Mouse (Mus musculus): ENCODE measurements around the gene Fndc3b. TPM values are rescaled to one million over a fixed set of nuclear protein-coding genes. Genes with fewer than 3 reads are reported as not detected.

Gene Fndc3b
- polyA plus RNA-seq, 1 experiment from 2014 or later, result 10.0 TPM

DNA sequence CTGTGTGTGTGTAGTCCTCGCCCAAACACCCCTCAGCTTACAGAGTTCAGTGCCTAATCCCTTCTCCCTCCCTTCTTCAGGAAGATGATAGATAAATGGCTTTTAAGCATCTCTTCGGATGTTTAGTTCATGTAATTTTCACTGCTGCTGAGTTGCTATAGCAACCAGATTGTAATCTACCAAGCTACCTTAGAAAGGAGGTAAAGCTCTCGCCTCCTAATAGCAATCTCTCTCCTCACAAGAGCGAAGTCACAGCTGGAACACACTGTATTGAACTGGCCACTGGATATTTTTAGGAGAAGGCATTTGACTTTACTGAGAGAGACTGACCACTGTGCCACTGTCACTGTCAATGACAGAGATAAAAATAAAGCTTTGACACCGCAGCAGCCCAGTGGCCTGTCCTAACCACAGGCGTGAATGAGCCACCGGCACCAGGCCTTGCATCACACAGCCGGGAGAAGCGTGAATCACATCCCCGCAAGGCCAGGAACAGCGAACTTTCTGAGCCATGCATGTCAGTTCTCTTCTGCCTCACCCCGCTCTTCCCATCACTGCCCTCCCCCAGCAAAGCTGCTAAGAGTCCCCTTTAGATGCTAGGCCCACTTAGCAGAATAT is 86.0 kb downstream of the Fndc3b start:
- no peak for DNase-seq (ENCODE audit: low spot score)
- Histone ChIP-seq H3K9me3 (no peaks in the 10 kb centered on the region), H3K4me3 (no peak overlapping the region), H3K27me3 (replicated peaks; ENCODE audit: low read depth, poor library complexity, severe bottlenecking) (no peaks in the 10 kb centered on the region), H3K4me1 (peaks cover 18% of the 10 kb centered on the region), H3K36me3 (replicated peaks) (peaks cover 3% of the 10 kb centered on the region), H3K27ac (replicated peaks) (no peak overlapping the region)
- 86% methylated on average over 12 of the region's 12 CpGs for WGBS

DNA sequence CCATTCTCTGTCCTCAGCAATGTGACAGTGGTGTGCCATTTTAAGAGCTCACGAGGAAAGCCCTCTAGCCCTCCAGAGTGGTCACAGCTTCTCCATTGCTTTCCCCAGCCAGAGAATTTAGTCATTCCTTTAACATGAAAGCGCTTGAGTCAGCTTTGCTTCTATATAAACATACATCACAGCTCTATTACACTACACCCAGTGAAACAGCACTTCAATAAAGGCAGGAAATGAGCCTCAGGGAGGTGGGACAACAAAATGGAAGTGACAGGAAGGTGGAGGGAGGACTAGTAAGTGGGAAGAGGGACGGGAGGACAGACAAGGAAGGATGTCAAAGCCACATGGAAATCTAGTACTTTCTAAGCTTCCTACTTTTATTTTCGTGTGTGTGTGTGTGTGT is 88.7 kb downstream of the Fndc3b start:
- no peak overlapping the region for H3K27ac ChIP-seq (replicated peaks)
- no peaks in the 10 kb centered on the region for H3K9me3 ChIP-seq
- DNase-seq (ENCODE audit: low spot score), result no peak
- WGBS, result 79% methylated on average over 4 of the region's 4 CpGs
- H3K4me3 ChIP-seq, result no peak overlapping the region
- H3K27me3 ChIP-seq (replicated peaks; ENCODE audit: low read depth, poor library complexity, severe bottlenecking), result no peaks in the 10 kb centered on the region
- peaks cover 9% of the 10 kb centered on the region; the same call in 1 of the 2 replicates for H3K36me3 ChIP-seq (replicated peaks)
- H3K4me1 ChIP-seq, result peaks cover 26% of the 10 kb centered on the region

DNA sequence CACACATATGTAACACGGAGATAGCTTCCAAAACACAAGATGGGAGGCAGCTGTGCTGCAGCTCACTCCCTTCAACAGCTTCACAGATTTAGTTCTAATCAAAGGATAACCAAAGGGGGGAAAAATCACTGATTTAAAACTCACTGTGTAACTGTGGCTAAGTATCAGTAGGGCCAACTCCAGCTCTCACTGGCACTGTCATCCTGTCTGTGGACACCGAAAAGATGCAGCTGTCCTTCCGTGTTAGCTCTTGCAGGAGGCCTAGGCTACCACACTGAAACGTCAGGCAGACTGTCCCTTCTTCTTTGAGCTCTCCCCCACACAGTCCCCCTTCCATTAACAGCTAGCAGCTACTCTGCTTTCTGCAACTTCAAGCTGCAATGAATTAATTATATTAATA is 89.9 kb downstream of the Fndc3b start:
- no peak overlapping the region for H3K27ac ChIP-seq (replicated peaks)
- H3K27me3 ChIP-seq (replicated peaks; ENCODE audit: low read depth, poor library complexity, severe bottlenecking), result no peaks in the 10 kb centered on the region
- no peak overlapping the region for H3K4me3 ChIP-seq
- H3K36me3 ChIP-seq (replicated peaks), result peaks cover 9% of the 10 kb centered on the region; the same call in 1 of the 2 replicates
- H3K4me1 ChIP-seq, result peaks cover 32% of the 10 kb centered on the region
- DNase-seq (ENCODE audit: low spot score), result no peak
- H3K9me3 ChIP-seq, result no peaks in the 10 kb centered on the region
- 88% methylated on average over 4 of the region's 4 CpGs for WGBS

DNA sequence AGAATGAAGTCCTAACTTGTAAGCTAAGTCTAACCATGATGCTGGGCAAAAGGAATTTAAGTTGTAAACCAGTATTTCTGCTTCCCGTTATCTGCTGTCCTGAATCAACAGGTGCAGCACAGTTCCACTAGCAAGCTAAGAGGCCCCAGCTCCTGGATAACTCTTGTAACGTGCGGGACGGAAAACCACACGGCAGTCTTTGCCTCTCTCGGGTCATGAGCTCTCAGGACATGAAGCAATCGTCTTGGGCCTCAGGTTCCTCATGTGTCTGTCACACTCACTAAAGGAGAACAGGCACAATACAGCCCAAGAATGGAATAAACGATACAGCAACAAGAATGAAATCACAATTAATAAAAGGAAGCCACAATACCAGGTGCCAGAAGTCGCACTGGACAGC is 93.4 kb downstream of the Fndc3b start:
- no peak for DNase-seq (ENCODE audit: low spot score)
- no peak overlapping the region for H3K27ac ChIP-seq (replicated peaks)
- WGBS, result 82% methylated on average over 9 of the region's 9 CpGs
- H3K27me3 ChIP-seq (replicated peaks; ENCODE audit: low read depth, poor library complexity, severe bottlenecking), result no peaks in the 10 kb centered on the region
- H3K4me1 ChIP-seq, result peaks cover 37% of the 10 kb centered on the region
- H3K4me3 ChIP-seq, result no peak overlapping the region
- H3K9me3 ChIP-seq, result no peaks in the 10 kb centered on the region
- peaks cover 6% of the 10 kb centered on the region; the same call in 1 of the 2 replicates for H3K36me3 ChIP-seq (replicated peaks)

DNA sequence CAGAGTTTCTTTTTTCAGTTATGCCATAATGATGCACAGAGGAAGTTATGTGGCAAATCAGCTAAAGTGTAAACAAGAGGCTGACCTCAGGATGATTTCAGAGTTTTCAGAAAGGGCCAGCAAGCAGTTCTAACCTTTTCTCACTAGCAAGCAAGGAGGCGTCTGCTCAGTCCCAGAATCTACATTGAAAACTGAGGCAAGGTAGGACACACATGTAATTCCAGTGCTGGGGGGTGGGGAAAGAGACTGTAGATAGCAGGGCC is 93.9 kb downstream of the Fndc3b start:
- H3K9me3 ChIP-seq, result no peaks in the 10 kb centered on the region
- H3K4me3 ChIP-seq, result no peak overlapping the region
- H3K4me1 ChIP-seq, result peaks cover 40% of the 10 kb centered on the region
- DNase-seq (ENCODE audit: low spot score), result no peak
- no peaks in the 10 kb centered on the region for H3K27me3 ChIP-seq (replicated peaks; ENCODE audit: low read depth, poor library complexity, severe bottlenecking)
- peaks cover 6% of the 10 kb centered on the region; the same call in 1 of the 2 replicates for H3K36me3 ChIP-seq (replicated peaks)
- 86% methylated on average over 1 of the region's 1 CpGs for WGBS
- no peak overlapping the region for H3K27ac ChIP-seq (replicated peaks)

DNA sequence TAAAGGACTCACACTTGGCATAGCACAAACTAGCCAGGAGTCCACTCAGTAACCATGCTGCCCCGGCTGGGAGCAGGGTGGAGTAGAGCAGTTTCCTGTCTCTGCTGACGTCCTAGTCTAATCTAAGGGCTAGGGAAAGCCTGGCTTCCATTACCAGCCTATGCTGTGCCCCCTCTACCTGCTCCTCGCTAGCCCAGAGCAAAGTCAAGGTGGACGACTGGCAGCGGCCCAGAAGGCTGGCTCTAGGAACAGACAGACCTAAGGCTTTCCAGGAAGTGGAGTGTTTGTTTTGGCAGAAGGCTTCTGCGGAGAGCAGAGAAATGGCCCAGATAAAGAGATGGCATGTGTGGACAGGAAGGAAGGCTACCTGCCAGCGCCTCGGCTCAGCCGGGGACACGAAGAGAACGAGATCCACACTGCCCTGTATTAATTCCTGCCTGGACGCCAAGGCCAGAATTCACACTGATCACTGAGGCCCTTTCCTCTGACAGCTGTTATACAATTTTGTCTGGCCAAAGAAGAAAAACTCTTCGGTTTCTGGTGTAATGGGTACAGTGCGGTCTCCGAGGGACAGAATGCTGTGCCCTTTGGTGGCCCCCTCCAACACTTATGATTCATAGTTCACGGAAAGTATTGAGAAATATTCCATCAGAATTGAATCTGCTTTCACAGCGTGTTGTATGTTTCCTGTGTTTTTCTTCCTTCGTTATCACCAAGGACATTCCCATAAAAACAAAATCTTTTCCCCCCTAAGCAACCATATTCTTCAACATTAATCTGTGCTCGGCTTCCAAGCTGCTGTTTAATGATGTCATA is 94.5 kb downstream of the Fndc3b start:
- H3K27ac ChIP-seq (replicated peaks), result 0 out of 2 replicates have a peak overlapping the region, but pooled peaks have one; percentile 26
- 64% methylated on average over 19 of the region's 19 CpGs for WGBS

DNA sequence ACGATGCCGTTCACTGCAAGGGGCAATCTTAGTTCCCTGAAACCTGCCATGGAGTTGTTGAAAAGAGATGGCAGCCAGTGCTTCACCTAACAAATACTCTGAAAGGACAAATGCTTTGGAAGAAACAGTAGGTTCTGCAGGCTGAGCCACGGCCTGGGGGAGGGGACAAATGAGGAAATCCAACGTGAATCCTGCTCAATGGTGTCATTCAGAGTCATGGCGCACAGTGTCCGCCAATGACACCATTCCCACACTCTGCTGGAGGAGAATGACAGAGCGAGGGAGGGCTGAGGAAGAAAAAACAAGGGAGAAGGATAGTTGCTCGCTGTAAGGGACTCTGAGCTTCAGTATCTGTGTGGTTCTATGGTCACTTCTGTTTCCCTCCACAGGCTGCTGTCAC is 95.6 kb downstream of the Fndc3b start:
- peaks cover 52% of the 10 kb centered on the region for H3K4me1 ChIP-seq
- no peak for DNase-seq (ENCODE audit: low spot score)

More for the DNA sequence above, 94.5 kb downstream of the Fndc3b start:
- Histone ChIP-seq H3K36me3 (replicated peaks) (peaks cover 6% of the 10 kb centered on the region; the same call in 1 of the 2 replicates), H3K27me3 (replicated peaks; ENCODE audit: low read depth, poor library complexity, severe bottlenecking) (no peaks in the 10 kb centered on the region), H3K4me1 (peaks cover 40% of the 10 kb centered on the region), H3K4me3 (no peak overlapping the region), H3K9me3 (no peaks in the 10 kb centered on the region)
- DNase-seq (ENCODE audit: low spot score), result no peak

DNA sequence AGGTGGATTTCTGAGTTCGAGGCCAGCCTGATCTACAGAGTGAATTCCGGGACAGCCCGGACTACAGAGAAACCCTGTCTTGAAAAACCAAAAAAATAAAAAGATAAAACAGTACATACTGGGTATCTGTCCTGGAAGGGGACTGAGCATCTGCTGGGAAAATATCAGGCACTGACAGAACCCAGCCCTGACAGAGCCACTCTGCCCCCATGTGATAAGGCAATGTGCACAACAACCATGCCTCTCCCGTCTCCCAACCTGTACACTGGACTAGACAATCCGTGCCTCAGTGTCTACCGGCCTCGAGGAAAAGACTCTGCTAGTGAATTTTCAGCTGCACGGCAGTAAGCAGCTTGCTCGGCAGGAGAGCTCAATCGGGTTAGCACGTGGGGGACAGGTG is 97.3 kb downstream of the Fndc3b start:
- Histone ChIP-seq H3K4me3 (no peak overlapping the region), H3K27me3 (replicated peaks; ENCODE audit: low read depth, poor library complexity, severe bottlenecking) (no peaks in the 10 kb centered on the region), H3K27ac (replicated peaks) (no peak overlapping the region), H3K4me1 (peaks cover 55% of the 10 kb centered on the region), H3K36me3 (replicated peaks) (no peaks in the 10 kb centered on the region), H3K9me3 (no peaks in the 10 kb centered on the region)
- DNase-seq (ENCODE audit: low spot score), result no peak
- 89% methylated on average over 11 of the region's 11 CpGs for WGBS

More for the DNA sequence above, 95.6 kb downstream of the Fndc3b start:
- Histone ChIP-seq H3K36me3 (replicated peaks) (peaks cover 6% of the 10 kb centered on the region; the same call in 1 of the 2 replicates), H3K9me3 (no peaks in the 10 kb centered on the region), H3K27me3 (replicated peaks; ENCODE audit: low read depth, poor library complexity, severe bottlenecking) (no peaks in the 10 kb centered on the region), H3K27ac (replicated peaks) (no peak overlapping the region), H3K4me3 (no peak overlapping the region)
- 45% methylated on average over 8 of the region's 8 CpGs for whole genome bisulfite sequencing

DNA sequence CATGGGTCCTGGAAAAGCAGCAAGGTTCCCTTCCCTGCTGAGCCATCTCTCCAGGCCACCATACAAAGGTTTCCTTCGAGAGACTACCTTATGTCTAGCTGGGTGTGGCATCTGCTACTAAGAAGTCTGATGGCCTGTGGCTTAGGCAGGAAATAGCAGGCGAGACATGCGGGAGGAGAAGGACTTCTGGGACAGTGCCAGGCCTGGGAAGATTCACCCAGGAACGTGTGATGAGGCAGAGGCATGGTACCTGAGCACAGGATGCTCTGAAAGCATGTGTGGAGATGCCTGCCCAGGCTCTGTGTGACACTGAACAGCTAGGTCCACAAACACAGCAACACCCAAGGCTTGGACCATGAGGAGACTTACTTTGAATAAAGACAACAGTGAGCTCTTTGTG is 98.1 kb downstream of the Fndc3b start:
- Histone ChIP-seq H3K27ac (replicated peaks) (no peak overlapping the region), H3K4me3 (no peak overlapping the region), H3K27me3 (replicated peaks; ENCODE audit: low read depth, poor library complexity, severe bottlenecking) (no peaks in the 10 kb centered on the region), H3K4me1 (peaks cover 58% of the 10 kb centered on the region), H3K9me3 (no peaks in the 10 kb centered on the region), H3K36me3 (replicated peaks) (no peaks in the 10 kb centered on the region)
- 68% methylated on average over 4 of the region's 4 CpGs for WGBS
- DNase-seq (ENCODE audit: low spot score), result no peak

DNA sequence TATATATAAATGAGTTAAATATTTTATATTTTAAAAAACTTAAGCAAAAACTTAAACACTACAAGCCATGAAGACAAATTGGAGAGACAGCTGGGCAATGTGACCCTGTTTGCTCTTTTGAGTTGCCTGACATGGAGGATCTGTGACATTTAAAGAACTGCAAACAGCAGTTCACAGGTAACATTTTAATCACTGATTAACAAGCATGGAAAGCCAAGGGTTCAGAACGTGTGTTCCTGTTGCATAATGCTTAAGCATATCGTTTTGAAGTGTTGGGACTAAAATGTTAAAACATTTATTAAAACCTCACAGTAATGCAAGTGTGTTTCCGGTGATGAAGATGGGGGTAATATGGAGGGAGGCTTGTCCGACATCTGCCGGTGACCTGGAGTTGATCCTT is 99.1 kb downstream of the Fndc3b start:
- peaks cover 58% of the 10 kb centered on the region for H3K4me1 ChIP-seq
- no peaks in the 10 kb centered on the region for H3K9me3 ChIP-seq
- DNase-seq (ENCODE audit: low spot score), result no peak
- WGBS, result 90% methylated on average over 5 of the region's 5 CpGs
- no peak overlapping the region for H3K27ac ChIP-seq (replicated peaks)
- H3K36me3 ChIP-seq (replicated peaks), result no peaks in the 10 kb centered on the region
- H3K27me3 ChIP-seq (replicated peaks; ENCODE audit: low read depth, poor library complexity, severe bottlenecking), result no peaks in the 10 kb centered on the region
- no peak overlapping the region for H3K4me3 ChIP-seq

DNA sequence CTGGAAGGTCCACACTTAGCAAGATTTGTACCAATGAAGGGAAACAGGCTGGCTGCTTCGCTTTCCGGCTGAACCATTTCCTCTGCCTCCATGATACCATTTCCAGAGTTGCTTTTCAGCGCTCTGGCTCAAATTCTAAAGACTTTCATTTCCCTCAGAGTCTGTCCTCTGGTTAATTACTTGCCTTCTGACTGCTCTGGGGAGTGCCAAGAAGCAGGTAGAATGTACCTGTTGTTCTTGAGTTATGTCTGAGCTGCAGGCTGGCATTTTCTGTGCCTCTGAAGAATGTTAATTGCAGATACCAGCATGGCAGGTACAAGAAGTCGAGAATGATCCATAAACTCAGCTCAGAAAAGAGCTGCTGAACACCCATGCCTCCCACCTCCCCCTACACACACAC is 100.6 kb downstream of the Fndc3b start:
- Histone ChIP-seq H3K27ac (replicated peaks) (no peak overlapping the region), H3K4me1 (peaks cover 50% of the 10 kb centered on the region), H3K27me3 (replicated peaks; ENCODE audit: low read depth, poor library complexity, severe bottlenecking) (no peaks in the 10 kb centered on the region), H3K36me3 (replicated peaks) (no peaks in the 10 kb centered on the region), H3K9me3 (no peaks in the 10 kb centered on the region), H3K4me3 (no peak overlapping the region)
- 70% methylated on average over 4 of the region's 4 CpGs for WGBS
- no peak for DNase-seq (ENCODE audit: low spot score)

DNA sequence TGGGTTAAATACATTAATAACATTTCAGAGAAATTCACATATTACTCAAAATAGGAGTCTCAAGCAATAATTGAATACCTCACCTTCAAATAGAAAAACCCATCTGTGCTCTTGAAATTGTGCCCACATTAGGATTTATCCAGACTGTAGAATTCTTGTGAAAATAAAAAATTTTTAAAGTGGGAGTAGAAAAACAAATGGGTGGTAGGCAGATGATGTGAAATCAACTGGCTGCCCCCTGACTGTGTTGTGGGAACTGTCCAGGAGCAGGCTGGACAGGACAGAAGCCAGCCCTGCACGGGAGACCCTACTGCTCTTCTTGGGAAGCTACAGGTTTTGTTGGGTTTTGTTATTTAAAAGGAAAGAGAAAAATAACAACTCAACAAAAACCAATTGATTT is 101.0 kb downstream of the Fndc3b start:
- 74% methylated on average over 1 of the region's 1 CpGs for WGBS
- Histone ChIP-seq H3K36me3 (replicated peaks) (no peaks in the 10 kb centered on the region), H3K4me1 (peaks cover 50% of the 10 kb centered on the region), H3K27ac (replicated peaks) (no peak overlapping the region), H3K9me3 (no peaks in the 10 kb centered on the region), H3K4me3 (no peak overlapping the region), H3K27me3 (replicated peaks; ENCODE audit: low read depth, poor library complexity, severe bottlenecking) (no peaks in the 10 kb centered on the region)
- DNase-seq (ENCODE audit: low spot score), result no peak

DNA sequence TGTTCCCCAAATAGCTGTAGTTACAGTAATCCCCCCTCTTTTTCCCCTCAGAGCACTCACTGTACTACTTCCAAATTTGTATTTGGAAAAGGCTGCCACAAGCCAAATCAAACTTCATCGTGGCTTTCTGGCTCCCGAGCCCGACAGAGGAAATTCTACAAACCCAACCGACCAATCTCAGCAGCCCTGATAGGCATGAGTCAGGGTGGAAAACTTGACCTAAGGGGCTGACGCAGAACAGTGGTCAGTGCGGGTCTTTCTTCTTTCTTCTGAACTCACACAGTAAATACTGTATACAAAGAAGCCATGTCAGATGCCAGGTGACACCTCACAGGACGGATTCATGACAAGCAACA is 103.3 kb downstream of the Fndc3b start:
- 71% methylated on average over 7 of the region's 7 CpGs for WGBS
- DNase-seq (ENCODE audit: low spot score), result no peak
- H3K4me3 ChIP-seq, result no peak overlapping the region
- no peaks in the 10 kb centered on the region for H3K36me3 ChIP-seq (replicated peaks)
- H3K27ac ChIP-seq (replicated peaks), result peak overlapping the region; percentile 73
- H3K27me3 ChIP-seq (replicated peaks; ENCODE audit: low read depth, poor library complexity, severe bottlenecking), result no peaks in the 10 kb centered on the region
- no peaks in the 10 kb centered on the region for H3K9me3 ChIP-seq
- H3K4me1 ChIP-seq, result peaks cover 61% of the 10 kb centered on the region

Measured in embryonic facial prominence, embryonic 10.5 days (tissue).